Mouse (Mus musculus): ENCODE measurements around the gene Bco2. TPM values are rescaled to one million over a fixed set of nuclear protein-coding genes. Genes with fewer than 3 reads are reported as not detected.

Bco2 gene
- total RNA-seq, 2 experiments from 2014 or later = 3.0 to 3.7 TPM

Other genes starting within 250 kb of the Bco2 start
- 100 to 1,000 TPM; 362 to 376 TPM for gene Rpl10-ps3, start 210.2 kb downstream of the Bco2 start, total RNA-seq (2021)
- gene Plet1, start 60.7 kb downstream of the Bco2 start, total RNA-seq (2021) = not detected
- 10 to 100 TPM; 24.9 to 27.4 TPM for gene Pts, start 26.5 kb downstream of the Bco2 start, total RNA-seq (2021)
- 10 to 100 TPM; 23.2 to 23.6 TPM for gene Il18, start 354 bp downstream of the Bco2 start, total RNA-seq (2021)
- gene Tex12, start 6.1 kb upstream of the Bco2 start, total RNA-seq (2021) = not detected
- gene Sdhd, start 48.6 kb upstream of the Bco2 start, total RNA-seq (2021) = 100 to 1,000 TPM; 104 to 118 TPM
- gene Timm8b, start 48.7 kb upstream of the Bco2 start, total RNA-seq (2021) = 100 to 1,000 TPM; 210 to 212 TPM
- gene Pih1d2, start 62.1 kb upstream of the Bco2 start, total RNA-seq (2021) = 1 to 10 TPM; 2.6 to 4.1 TPM
- gene Nkapd1, start 62.3 kb upstream of the Bco2 start, total RNA-seq (2021) = 10 to 100 TPM; 16.5 to 21.5 TPM
- 100 to 1,000 TPM; 107 to 121 TPM for gene Dlat, start 104.6 kb upstream of the Bco2 start, total RNA-seq (2021)
- gene Dixdc1, start 184.3 kb upstream of the Bco2 start, total RNA-seq (2021) = 10 to 100 TPM; 67.9 to 79.3 TPM
- 1 to 10 TPM; 2.7 to 3.1 TPM for gene 2310030G06Rik, start 191.4 kb upstream of the Bco2 start, total RNA-seq (2021)
- 100 to 1,000 TPM; 122 to 161 TPM for gene Cryab, start 196.1 kb upstream of the Bco2 start, total RNA-seq (2021)
- 1 to 10 TPM; 2.4 to 2.6 TPM for gene Hspb2, start 197.2 kb upstream of the Bco2 start, total RNA-seq (2021)
- gene Fdxacb1, start 213.1 kb upstream of the Bco2 start, total RNA-seq (2021) = 1 to 10 TPM; 5.4 to 6.2 TPM
- gene Alg9, start 219.8 kb upstream of the Bco2 start, total RNA-seq (2021) = 10 to 100 TPM; 24.5 to 32.6 TPM
- 10 to 100 TPM; 33.6 to 37.6 TPM for gene 1110032A03Rik, start 220.3 kb upstream of the Bco2 start, total RNA-seq (2021)